Mouse (Mus musculus) spleen, postnatal 36 days (tissue): ENCODE results near the gene Slc38a9.

Source experiments
- DNase-seq, 2 experiments: peaks; one replicate each; pipeline ENCODE4 v3.0.0; 2022; ENCODE audit warnings: low spot score in 2 of 2, mixed read lengths in 1 of 2

Gene Slc38a9

GRCm38 (mm10) chr13:112745936-112746694, 85.6 kb downstream of the Slc38a9 start:
- DNase-seq, result peak in 1 of 2 experiments; percentile 66

GRCm38 (mm10) chr13:112746695-112747055, 86.1 kb downstream of the Slc38a9 start:
- no peak for DNase-seq

- peak; percentile 54 to 74 for DNase-seq
Measured at GRCm38 (mm10) chr13:112747808-112748430, 87.4 kb downstream of the Slc38a9 start.

GRCm38 (mm10) chr13:112748808-112749510, 88.4 kb downstream of the Slc38a9 start:
- no peak for DNase-seq

- no peak for DNase-seq
Measured at GRCm38 (mm10) chr13:112749881-112750280, 89.3 kb downstream of the Slc38a9 start.

- DNase-seq, result peak; percentile 37 to 52
Measured at GRCm38 (mm10) chr13:112751454-112752308, 91.1 kb downstream of the Slc38a9 start.

GRCm38 (mm10) chr13:112752309-112752975, 91.9 kb downstream of the Slc38a9 start:
- no peak for DNase-seq

- DNase-seq, result no peak
Measured at GRCm38 (mm10) chr13:112753522-112753921, 93.0 kb downstream of the Slc38a9 start.

- no peak for DNase-seq
Measured at GRCm38 (mm10) chr13:112754871-112755270, 94.3 kb downstream of the Slc38a9 start.

GRCm38 (mm10) chr13:112755507-112756010, 95.0 kb downstream of the Slc38a9 start:
- no peak for DNase-seq

GRCm38 (mm10) chr13:112757395-112757794, 96.8 kb downstream of the Slc38a9 start:
- no peak for DNase-seq

GRCm38 (mm10) chr13:112758546-112759090, 98.1 kb downstream of the Slc38a9 start:
- DNase-seq, result no peak

GRCm38 (mm10) chr13:112759364-112759763, 98.8 kb downstream of the Slc38a9 start:
- no peak for DNase-seq

GRCm38 (mm10) chr13:112759777-112760537, 99.4 kb downstream of the Slc38a9 start:
- no peak for DNase-seq

GRCm38 (mm10) chr13:112760538-112760881, 100.0 kb downstream of the Slc38a9 start:
- DNase-seq, result no peak

- DNase-seq, result no peak
Measured at GRCm38 (mm10) chr13:112761787-112762186, 101.2 kb downstream of the Slc38a9 start.

- no peak for DNase-seq
Measured at GRCm38 (mm10) chr13:112762548-112762947, 102.0 kb downstream of the Slc38a9 start.

- no peak for DNase-seq
Measured at GRCm38 (mm10) chr13:112763531-112764091, 103.1 kb downstream of the Slc38a9 start.

- no peak for DNase-seq
Measured at GRCm38 (mm10) chr13:112764556-112764955, 104.0 kb downstream of the Slc38a9 start.

- DNase-seq, result no peak
Measured at GRCm38 (mm10) chr13:112765654-112766053, 105.1 kb downstream of the Slc38a9 start.
